Mouse (Mus musculus): Measurements from ENCODE around the gene Dclk3.

Gene Dclk3

GRCm38 (mm10) chr9:111438904-111439835 is at the start of gene Dclk3:
Dclk3 (plus strand) TSS chr9:111439081.
- DNase-seq (ENCODE audit: low spot score in 2 of 2) = no peak

- no peak for DNase-seq (ENCODE audit: low spot score in 2 of 2)
These were observed 48.9 kb upstream of the Dclk3 start for GRCm38 (mm10) chr9:111390016-111390415.

DNA sequence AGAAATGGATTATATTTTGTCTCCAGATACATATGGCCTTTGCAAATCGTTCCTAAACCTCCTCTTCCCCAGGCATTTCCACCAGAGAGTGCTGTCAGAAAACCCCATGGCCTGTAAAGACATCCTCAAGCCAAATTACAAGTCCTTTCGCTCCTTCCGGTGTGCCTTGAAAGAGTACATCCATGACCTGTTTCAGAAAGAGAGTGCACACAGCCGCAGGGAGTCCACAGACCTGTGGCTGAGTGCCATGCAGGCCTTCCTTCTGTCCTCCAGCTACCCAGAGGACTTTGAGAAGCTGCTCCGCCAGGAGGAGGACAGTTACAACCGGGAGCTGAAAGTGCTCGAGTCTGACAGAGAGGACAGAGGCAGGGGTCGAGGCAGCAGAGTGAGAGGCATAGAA is 47.8 kb upstream of the Dclk3 start:
- no peak for DNase-seq (ENCODE audit: low spot score in 2 of 2)

- no peak for DNase-seq (ENCODE audit: low spot score in 2 of 2)
These were observed 46.9 kb upstream of the Dclk3 start for GRCm38 (mm10) chr9:111391926-111392442.

DNA sequence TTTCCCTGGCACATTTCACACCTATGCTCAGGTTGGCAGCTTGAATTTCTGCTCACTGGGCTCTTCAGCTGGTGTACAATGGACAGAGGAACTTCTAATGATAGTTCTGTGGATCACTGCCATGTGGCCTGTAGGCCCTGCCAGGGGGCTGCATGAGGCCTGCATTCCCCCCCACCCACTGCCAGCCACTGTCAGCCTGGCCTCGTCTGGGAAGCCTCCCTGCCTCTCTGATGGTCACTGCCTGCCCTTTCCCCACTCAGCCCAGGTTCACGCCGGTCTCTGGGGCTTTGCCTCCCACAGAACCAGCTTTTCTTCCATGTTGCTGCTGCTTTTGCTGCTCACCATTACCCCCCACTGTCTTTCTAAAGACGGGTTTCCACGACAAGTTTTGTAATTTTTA is 43.6 kb upstream of the Dclk3 start:
- DNase-seq (ENCODE audit: low spot score in 2 of 2) = no peak

GRCm38 (mm10) chr9:111398059-111398458 is 40.8 kb upstream of the Dclk3 start:
- DNase-seq (ENCODE audit: low spot score in 2 of 2) = no peak

- no peak for DNase-seq (ENCODE audit: low spot score in 2 of 2)
These were observed 38.8 kb upstream of the Dclk3 start for GRCm38 (mm10) chr9:111400089-111400488.

DNA sequence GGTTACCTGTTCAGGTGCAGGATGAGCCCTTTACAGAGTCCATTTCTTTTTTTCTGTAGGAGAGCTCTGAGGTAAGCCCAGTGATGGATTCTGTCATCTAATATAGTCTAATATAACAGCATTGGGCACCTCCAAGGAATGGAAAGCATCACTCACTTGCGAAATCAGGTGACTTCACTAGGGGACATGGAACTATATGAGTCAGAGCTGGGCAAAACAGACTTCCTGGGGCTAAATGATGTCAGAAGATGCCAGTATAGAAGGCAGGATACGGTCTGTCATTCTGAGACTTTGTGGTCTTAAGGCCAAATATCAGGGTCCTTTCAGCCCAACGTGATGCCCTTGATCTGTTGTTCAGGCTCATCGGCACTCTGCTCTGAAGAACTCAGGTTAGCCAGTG is 35.7 kb upstream of the Dclk3 start:
- no peak for DNase-seq (ENCODE audit: low spot score in 2 of 2)

- DNase-seq (ENCODE audit: low spot score in 2 of 2) = no peak
These were observed 34.4 kb upstream of the Dclk3 start for GRCm38 (mm10) chr9:111404346-111405079.

DNA sequence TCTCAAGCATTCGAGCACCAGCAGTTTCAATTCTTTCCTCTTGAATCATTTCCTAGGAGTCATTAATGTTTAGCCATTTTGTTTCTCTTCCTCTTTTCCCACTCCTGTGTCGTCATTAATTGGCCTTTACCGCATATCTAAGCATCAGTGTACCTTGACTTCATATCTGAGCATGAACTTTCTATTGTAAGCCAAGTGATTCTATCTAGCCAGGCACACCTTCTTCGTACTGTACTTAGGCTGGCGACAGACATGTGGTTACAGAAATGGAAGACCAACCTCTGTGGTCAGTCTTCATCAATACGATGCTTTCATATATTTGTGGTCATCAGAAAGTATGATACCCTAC is 33.8 kb upstream of the Dclk3 start:
- DNase-seq (ENCODE audit: low spot score in 2 of 2) = no peak

DNA sequence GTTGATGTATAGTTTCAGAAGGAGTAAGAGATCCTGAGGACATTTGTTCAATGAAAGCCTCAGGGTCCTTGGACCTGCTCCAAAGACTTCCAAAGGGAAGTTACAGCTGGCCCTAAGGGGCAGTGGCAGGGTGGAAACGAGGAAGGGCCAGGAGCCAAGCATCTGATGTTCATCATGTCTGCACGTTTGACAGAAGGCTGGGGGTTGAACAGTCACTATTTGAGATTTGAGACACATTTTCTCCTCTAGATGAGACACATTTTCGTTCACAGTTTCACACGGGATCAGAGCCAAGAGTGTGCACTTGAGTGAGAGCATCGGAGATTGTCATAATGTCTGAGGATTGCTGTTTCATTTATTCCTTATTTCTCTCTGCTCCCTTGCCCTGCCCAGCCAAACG is 30.9 kb upstream of the Dclk3 start:
- no peak for DNase-seq (ENCODE audit: low spot score in 2 of 2)

DNA sequence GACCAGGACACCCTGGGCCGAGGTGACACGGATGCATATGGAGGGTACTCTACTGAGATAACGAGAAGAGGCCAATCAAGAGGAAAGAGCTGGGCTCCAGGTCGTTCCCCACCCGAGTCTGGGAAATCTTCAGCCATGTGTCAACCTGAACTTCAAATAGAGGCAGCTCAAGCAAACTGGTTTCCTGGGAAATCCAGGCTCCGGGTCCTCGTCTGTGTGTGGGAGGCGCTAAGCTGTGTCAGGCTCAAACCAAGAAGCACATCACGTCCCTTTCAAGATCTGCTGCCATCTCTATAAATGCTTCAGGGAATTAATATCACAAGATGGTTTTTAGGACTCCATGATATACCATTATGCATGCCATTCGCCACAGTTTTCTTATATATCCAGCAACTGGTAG is 30.5 kb upstream of the Dclk3 start:
- no peak for DNase-seq (ENCODE audit: low spot score in 2 of 2)

DNA sequence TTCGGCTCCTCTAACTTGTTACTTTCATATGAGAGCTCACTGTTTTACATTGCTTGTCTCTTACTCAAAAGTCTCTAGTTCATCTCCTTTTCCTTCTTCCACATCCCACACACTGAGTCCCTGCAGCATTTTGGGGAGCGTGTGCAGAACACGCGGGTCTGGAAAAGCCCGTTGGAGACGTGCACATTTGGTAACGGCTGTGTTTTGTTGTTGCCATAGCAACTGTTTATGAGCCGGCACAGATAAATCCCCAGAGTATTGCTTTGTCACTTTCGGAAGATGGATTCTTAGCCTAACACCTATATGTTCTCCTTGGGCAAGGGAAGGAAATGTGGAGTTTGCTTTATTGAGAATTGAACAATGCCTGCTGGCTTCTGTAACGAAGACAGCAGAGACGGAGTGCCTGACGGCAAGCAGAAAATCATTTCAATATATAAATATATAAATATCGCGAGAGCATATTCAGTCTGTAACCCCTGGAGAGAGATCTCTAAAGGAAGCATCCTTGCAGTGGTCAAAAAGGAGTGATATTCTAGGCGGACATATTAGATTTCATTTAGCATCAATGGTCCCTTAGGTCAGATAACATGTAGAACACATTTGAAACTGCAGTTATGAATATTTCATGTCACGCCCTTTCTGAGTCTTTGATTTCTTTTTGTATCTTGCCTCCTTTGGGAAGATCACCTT is 26.3 kb upstream of the Dclk3 start:
- DNase-seq (ENCODE audit: low spot score in 2 of 2) = no peak

GRCm38 (mm10) chr9:111421862-111422261 is 17.0 kb upstream of the Dclk3 start:
- no peak for DNase-seq (ENCODE audit: low spot score in 2 of 2)

DNA sequence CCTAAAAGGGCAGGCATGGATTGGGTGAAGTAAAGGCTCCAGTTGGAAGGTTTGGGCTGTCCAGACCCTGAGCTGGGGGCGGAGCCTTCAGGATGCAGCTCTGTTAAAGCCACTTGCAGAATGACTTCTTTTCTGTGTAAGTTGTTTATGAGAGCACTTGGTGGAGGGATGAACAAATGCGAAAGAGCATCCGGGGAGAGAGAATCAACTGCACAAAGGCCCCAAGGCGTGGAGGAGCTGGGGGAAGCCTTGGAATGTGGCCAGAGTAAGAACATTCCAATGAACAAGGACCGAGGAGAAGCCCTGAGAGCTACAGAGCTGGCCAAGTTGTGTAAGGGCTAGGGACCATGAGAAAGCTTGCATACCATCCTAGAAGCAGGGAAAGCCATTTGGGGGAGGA is 16.3 kb upstream of the Dclk3 start:
- no peak for DNase-seq (ENCODE audit: low spot score in 2 of 2)

- DNase-seq (ENCODE audit: low spot score in 2 of 2) = no peak
These were observed 13.8 kb upstream of the Dclk3 start for GRCm38 (mm10) chr9:111425113-111425512.

DNA sequence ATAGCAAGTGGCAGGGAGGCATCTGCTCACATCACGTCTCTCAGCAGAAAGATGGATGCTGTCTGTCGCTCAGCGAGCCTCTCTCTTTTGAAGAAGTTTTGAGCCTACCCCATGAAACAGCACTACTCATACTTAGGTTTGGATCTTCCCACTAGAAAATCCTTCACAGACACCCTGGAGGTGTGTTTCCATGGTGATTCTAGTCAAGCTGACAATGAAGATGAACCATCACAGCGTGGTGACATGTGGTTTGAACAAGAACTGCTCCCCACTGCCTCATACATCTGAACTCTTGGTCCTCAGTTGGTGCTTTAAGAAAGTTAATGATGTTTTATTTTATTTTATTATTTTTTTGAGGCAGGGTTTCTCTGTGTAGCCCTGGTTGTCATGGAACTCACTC is 12.9 kb upstream of the Dclk3 start:
- DNase-seq (ENCODE audit: low spot score in 2 of 2) = no peak

DNA sequence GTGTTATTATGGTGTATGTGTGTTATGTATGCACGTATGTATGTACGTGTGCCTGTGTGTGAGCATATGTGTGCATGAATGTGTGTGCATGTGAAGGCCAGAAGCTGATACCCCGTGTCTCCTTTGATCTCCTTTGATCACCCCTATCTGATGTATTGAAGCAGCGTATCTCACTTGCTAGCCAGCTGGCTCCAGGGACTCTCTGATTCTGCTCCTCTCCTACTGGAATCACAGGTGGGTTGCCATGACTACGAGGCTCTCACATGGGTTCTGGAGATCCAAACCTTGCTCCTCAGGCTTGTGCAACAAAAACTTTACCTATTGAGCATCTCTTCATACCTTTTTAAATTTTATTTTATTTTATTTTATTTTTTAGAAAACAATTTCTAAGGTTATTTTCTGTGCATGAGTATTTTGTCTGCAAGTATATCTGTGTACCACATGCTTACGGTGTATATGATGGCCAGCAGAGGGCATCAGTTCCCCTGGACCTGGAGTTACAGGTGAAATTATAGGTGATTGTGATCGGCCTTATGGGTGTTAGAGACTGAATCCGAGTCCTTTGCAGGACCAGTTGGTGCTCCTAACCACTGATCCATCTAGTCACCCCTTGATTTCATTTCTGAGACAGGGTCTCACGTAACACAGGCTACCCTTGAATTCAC is 10.9 kb upstream of the Dclk3 start:
- no peak for DNase-seq (ENCODE audit: low spot score in 2 of 2)

- DNase-seq (ENCODE audit: low spot score in 2 of 2) = no peak
These were observed 10.1 kb upstream of the Dclk3 start for GRCm38 (mm10) chr9:111428698-111429362.

GRCm38 (mm10) chr9:111429363-111429750 is 9.5 kb upstream of the Dclk3 start:
- no peak for DNase-seq (ENCODE audit: low spot score in 2 of 2)

GRCm38 (mm10) chr9:111435429-111435828 is 3.5 kb upstream of the Dclk3 start:
- DNase-seq (ENCODE audit: low spot score in 2 of 2) = no peak

Measured in spleen, postnatal 4 days (tissue).